Mouse (Mus musculus) sigmoid colon, adult 10 weeks (tissue): ENCODE data around the gene Ssxb9. TPM values are rescaled to one million over a fixed set of nuclear protein-coding genes. Genes with fewer than 3 reads are reported as not detected.

ENCODE experiments used
- polyA plus RNA-seq: library from polyadenylated mRNA; stranded (reverse); fragments of 350-450 nt; fragmentation: Illumina TruSeq; extraction: RNeasy Lipid Tissue Mini Kit (QIAGEN cat#74804); gene quantifications from one replicate; pipeline ENCODE4 v1.2.3, GENCODE M21; 2014; ENCODE audit warnings: low read depth, low replicate concordance

Ssxb9 gene
- polyA plus RNA-seq: not detected

GRCm38 (mm10) chrX:8366678-8367077 lies at the start of gene Ssxb9:
Gene Ssxb9, plus strand, starts transcription at chrX:8366978.

GRCm38 (mm10) chrX:8327124-8327523 lies 39.7 kb upstream of the Ssxb9 start, which contains the start of gene Ssxb10:
Gene Ssxb10, plus strand, starts transcription at chrX:8327424.

GRCm38 (mm10) chrX:8413005-8413404 lies 46.2 kb downstream of the Ssxb9 start, which contains the start of gene Ssxb1:
Gene Ssxb1, plus strand, starts transcription at chrX:8413305.

Other genes starting within 250 kb of the Ssxb9 start
- gene Wdr13, start 234.1 kb upstream of the Ssxb9 start, polyA plus RNA-seq: 96.1 TPM
- gene Rbm3, start 221.1 kb upstream of the Ssxb9 start, polyA plus RNA-seq: 597 TPM
- 0.25 TPM for gene Tbc1d25, start 190.8 kb upstream of the Ssxb9 start, polyA plus RNA-seq
- gene Ebp, start 173.5 kb upstream of the Ssxb9 start, polyA plus RNA-seq: 42.3 TPM
- 1.5 TPM for gene Porcn, start 160.5 kb upstream of the Ssxb9 start, polyA plus RNA-seq
- 7.7 TPM for gene Ftsj1, start 114.6 kb upstream of the Ssxb9 start, polyA plus RNA-seq
- not detected for gene Slc38a5, start 95.8 kb upstream of the Ssxb9 start, polyA plus RNA-seq
- not detected for gene Ssxb10, start 39.6 kb upstream of the Ssxb9 start, polyA plus RNA-seq
- gene Ssxb1, start 46.3 kb downstream of the Ssxb9 start, polyA plus RNA-seq: not detected
- gene Ssxb2, start 94.7 kb downstream of the Ssxb9 start, polyA plus RNA-seq: not detected
- not detected for gene Gm14459, start 158.0 kb downstream of the Ssxb9 start, polyA plus RNA-seq
- not detected for gene Ssxb6, start 181.3 kb downstream of the Ssxb9 start, polyA plus RNA-seq
- gene Ssxb3, start 224.8 kb downstream of the Ssxb9 start, polyA plus RNA-seq: not detected